Mouse (Mus musculus) ovary, adult 10 weeks (tissue): Measurements from ENCODE around the gene Spn. TPM values are rescaled to one million over a fixed set of nuclear protein-coding genes. Genes with fewer than 3 reads are reported as not detected.

Experiments used
- polyA plus RNA-seq: library from polyadenylated mRNA; stranded (reverse); fragments of 350-450 nt; fragmentation: Illumina TruSeq; extraction: RNeasy Lipid Tissue Mini Kit (QIAGEN cat#74804); gene quantifications from one replicate; pipeline ENCODE4 v1.2.3, GENCODE M21; 2014

Gene Spn
- polyA plus RNA-seq: 1.1 TPM

GRCm38 (mm10) chr7:127137262-127138017, at the start of gene Spn:
Spn (minus strand) TSS chr7:127137823.

GRCm38 (mm10) chr7:127121911-127122270, 15.7 kb downstream of the Spn start, which contains the start of gene Qprt:
Qprt (minus strand) TSS chr7:127122226.

GRCm38 (mm10) chr7:127091114-127091896, 46.3 kb downstream of the Spn start, which contains the start of gene AI467606:
AI467606 (plus strand) TSS chr7:127091359.

GRCm38 (mm10) chr7:127087278-127088010, 50.2 kb downstream of the Spn start, which contains the start of gene Zg16:
Zg16 (minus strand) TSS chr7:127087328.

Other genes starting within 250 kb of the Spn start
- gene Tmem219, start 214.9 kb downstream of the Spn start, polyA plus RNA-seq: 6.6 TPM
- 1.9 TPM for gene Kctd13, start 208.9 kb downstream of the Spn start, polyA plus RNA-seq
- not detected for gene Asphd1, start 188.2 kb downstream of the Spn start, polyA plus RNA-seq
- gene Sez6l2, start 187.3 kb downstream of the Spn start, polyA plus RNA-seq: 2.7 TPM
- gene Cdipt, start 161.9 kb downstream of the Spn start, polyA plus RNA-seq: 13.1 TPM
- gene Cdiptos, start 161.7 kb downstream of the Spn start, polyA plus RNA-seq: 0.91 TPM
- gene Mvp, start 123.2 kb downstream of the Spn start, polyA plus RNA-seq: 0.46 TPM
- not detected for gene Pagr1b, start 121.3 kb downstream of the Spn start, polyA plus RNA-seq
- gene Pagr1a, start 120.5 kb downstream of the Spn start, polyA plus RNA-seq: not detected
- 0.60 TPM for gene Gm42742, start 116.7 kb downstream of the Spn start, polyA plus RNA-seq
- gene Prrt2, start 116.6 kb downstream of the Spn start, polyA plus RNA-seq: not detected
- gene Maz, start 110.8 kb downstream of the Spn start, polyA plus RNA-seq: 33.1 TPM
- gene Kif22, start 95.4 kb downstream of the Spn start, polyA plus RNA-seq: 6.0 TPM
- 5.4 TPM for gene Zg16, start 50.5 kb downstream of the Spn start, polyA plus RNA-seq
- gene AI467606, start 46.5 kb downstream of the Spn start, polyA plus RNA-seq: 2.9 TPM
- 0.71 TPM for gene Qprt, start 15.6 kb downstream of the Spn start, polyA plus RNA-seq
- 13.1 TPM for gene Cd2bp2, start 58.2 kb upstream of the Spn start, polyA plus RNA-seq
- 3.0 TPM for gene Tbc1d10b, start 70.6 kb upstream of the Spn start, polyA plus RNA-seq
- not detected for gene Mylpf, start 71.1 kb upstream of the Spn start, polyA plus RNA-seq
- gene Zfp553, start 95.2 kb upstream of the Spn start, polyA plus RNA-seq: 3.2 TPM
- 1.4 TPM for gene Sept1, start 95.3 kb upstream of the Spn start, polyA plus RNA-seq
- not detected for gene Zfp771, start 106.5 kb upstream of the Spn start, polyA plus RNA-seq
- not detected for gene Dctpp1, start 122.9 kb upstream of the Spn start, polyA plus RNA-seq
- gene Sephs2, start 136.2 kb upstream of the Spn start, polyA plus RNA-seq: 23.0 TPM
- gene Itgal, start 158.4 kb upstream of the Spn start, polyA plus RNA-seq: 0.68 TPM
- 3.3 TPM for gene Zfp768, start 207.8 kb upstream of the Spn start, polyA plus RNA-seq
- 3.6 TPM for gene Zfp747, start 238.2 kb upstream of the Spn start, polyA plus RNA-seq
- 2.4 TPM for gene 9130019O22Rik, start 249.3 kb upstream of the Spn start, polyA plus RNA-seq